Mouse (Mus musculus): Measurements from ENCODE around the gene Cyp2c70.
"Not testable (repeated sequence)": the region's sequence is repeated elsewhere in the genome, so short reads cannot be mapped to it uniquely, and the experiment has no call there.

The Cyp2c70 gene

DNA sequence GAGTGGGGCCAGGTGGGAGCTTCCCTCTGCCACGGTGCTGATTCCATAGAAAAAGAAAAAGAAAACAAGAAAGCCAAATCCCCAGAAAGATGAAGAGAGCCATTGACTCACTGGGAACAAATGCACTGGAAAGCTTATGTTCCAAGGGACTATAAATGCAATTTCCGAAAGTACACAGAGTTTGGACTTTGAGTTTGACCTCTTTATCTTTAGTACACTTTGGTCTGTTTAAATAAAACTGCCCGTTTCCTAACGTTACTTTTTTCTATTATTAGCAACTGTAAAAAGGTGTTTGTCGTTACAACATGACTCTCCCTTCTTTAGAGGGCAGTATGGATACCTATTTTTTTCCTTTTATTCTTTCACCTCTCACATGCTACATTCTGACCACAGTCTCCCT is at the start of gene Cyp2c70:
Cyp2c70 (minus strand) TSS at position 174 of the 400 bp plus-strand sequence.
- DNase-seq (ENCODE audit: low spot score) = no peak

DNA sequence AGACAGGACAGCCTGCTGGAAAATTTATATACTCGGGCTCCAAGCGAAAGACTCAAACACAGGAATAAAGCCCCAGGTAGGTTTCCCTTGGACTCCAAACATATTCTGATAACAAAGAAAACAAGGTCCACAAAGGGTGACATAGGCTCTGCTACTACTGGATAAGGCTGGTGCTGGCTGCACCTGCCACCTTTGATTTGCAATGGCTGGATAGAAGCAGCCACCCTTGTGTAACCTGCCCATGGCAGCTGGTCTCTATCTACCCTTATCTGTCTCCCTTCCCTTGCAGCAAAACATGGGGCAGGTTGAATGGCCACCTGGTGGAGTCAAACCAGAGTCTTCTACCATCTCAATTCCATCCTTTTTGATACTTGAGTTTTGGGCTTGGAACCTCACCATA is 45.4 kb upstream of the Cyp2c70 start:
- no peak for DNase-seq (ENCODE audit: low spot score)

GRCm38 (mm10) chr19:40231825-40232541 is 44.9 kb upstream of the Cyp2c70 start:
- no peak for DNase-seq (ENCODE audit: low spot score)

DNA sequence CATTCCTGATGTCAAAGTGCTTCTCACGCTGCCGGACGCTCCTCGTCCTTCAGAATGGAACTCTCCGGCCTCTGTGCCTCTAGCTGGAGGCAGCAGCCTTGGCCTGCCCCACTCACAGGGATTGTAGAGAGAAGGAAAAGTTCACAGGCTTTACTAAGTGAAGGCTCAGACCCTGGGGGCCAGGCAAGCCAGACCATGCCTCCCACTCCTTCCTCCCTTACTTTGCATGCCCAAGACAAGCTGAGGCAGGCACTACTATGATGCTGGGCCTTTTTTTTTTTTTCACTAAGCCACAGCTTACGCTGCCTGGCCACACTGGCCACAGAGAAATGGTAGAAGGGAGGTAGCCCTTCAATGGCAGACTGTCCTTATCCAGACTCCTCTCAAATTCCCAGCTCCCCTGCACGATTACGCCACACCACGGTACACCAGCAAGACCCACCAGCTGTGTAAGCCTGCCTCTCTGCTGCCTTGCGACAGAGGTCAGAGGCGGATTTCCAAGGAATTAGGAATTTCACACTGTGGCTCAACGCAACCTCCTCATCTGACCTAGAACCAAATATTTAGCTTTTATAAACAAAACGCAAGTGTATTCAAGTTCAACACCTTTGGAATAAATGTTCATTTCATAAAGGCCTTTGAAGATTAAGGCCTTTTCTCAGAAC is 44.1 kb upstream of the Cyp2c70 start:
- DNase-seq (ENCODE audit: low spot score) = no peak

GRCm38 (mm10) chr19:40226516-40227151 is 39.5 kb upstream of the Cyp2c70 start:
- DNase-seq (ENCODE audit: low spot score) = no peak

GRCm38 (mm10) chr19:40225761-40226110 is 38.6 kb upstream of the Cyp2c70 start:
- no peak for DNase-seq (ENCODE audit: low spot score)

DNA sequence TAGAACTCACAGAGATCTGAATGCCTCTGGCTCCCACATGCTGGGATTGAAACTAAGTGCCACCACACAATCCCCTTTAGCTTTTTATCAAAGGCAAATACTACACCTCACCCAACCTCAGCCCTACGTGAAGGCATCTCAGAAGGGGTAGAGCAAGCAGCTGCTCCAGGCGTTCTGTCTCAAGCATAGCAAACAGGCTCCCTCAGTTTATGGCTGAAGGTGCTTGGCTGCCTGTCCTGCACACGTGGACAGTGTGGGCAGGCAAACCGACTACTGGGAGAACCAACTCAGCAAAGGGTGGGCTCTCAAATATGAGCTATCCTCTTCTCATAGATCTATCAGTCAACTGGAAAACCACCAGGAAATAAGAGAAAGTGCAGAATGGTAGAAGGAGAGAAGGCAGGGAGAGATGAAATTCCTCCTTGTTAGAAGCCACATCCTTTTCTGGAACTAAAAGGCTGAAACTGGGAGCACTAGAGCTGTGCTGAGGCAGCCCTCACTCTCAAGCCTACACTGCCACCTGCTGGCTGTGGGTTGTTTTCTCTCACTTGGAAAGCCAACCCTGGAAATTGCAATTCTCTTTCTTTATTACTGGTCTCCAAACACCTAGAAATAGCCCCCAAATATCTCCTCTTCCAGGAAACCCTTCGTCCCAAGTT is 38.1 kb upstream of the Cyp2c70 start:
- DNase-seq (ENCODE audit: low spot score) = peak; percentile 90

GRCm38 (mm10) chr19:40222307-40222706 is 35.2 kb upstream of the Cyp2c70 start:
- not testable (repeated sequence) for DNase-seq (ENCODE audit: low spot score)

GRCm38 (mm10) chr19:40220878-40221277 is 33.7 kb upstream of the Cyp2c70 start:
- DNase-seq (ENCODE audit: low spot score) = no peak

GRCm38 (mm10) chr19:40202947-40203346 is 15.8 kb upstream of the Cyp2c70 start:
- DNase-seq (ENCODE audit: low spot score) = not testable (repeated sequence)

DNA sequence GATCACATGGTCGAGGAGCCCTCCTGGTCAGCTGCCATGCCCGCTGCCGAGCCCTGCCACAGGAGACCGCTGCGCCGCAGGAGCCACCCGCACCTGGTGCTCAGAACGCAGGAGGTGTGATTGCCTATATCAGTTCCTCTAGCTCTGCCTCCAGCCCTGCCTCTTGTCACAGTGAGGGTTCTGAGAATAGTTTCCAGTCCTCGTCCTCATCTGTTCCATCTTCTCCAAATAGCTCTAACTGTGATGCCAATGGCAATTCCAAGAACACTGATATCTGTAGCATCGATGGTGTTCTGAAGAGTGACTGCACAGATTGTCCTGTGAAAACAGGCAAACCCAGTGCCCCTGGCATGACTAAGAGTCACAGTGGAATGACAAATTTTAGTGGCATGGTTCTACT is 3.5 kb upstream of the Cyp2c70 start:
- DNase-seq (ENCODE audit: low spot score) = no peak

GRCm38 (mm10) chr19:40183600-40183999 is 3.5 kb downstream of the Cyp2c70 start:
- DNase-seq (ENCODE audit: low spot score) = no peak

DNA sequence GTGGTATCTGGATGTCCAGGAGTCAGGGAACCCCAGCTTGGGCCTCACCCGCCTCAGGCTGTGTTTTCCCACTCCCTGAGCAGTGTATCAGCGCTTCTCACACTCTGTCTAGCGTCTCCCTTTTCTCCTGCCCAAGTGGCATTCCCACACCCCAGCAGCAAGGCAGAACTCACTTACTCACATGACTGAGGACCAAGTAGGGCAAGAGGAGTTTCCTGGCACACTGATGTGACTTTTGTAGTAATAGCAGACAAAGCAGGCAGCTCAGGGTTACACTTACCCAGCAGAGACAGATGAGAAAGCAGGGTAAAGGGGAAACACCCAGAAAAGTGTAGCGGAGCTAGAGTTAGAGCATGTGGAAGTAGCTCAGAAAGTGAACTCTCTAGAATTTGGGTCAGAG is 8.8 kb downstream of the Cyp2c70 start:
- no peak for DNase-seq (ENCODE audit: low spot score)

DNA sequence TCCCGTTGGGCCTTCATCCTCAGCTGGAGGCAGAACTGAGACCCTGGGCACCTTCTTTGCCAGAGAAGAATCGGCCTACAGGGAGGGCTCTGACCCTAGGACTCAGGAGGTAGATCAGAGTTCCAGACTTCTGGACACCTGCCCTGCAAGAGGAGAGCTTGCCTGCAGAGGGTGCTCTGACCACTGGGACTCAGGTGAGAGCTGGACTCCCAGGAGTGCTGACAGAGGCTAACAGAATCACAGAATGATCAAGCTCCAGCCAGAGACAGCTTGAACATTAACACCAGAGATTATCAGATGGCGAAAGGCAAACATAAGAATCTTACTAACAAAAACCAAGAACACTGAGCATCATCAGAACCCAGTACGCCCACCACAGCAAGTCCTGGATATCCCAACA is 18.7 kb downstream of the Cyp2c70 start:
- DNase-seq (ENCODE audit: low spot score) = not testable (repeated sequence)

GRCm38 (mm10) chr19:40126996-40127395 is 60.1 kb downstream of the Cyp2c70 start:
- not testable (repeated sequence) for DNase-seq (ENCODE audit: low spot score)

DNA sequence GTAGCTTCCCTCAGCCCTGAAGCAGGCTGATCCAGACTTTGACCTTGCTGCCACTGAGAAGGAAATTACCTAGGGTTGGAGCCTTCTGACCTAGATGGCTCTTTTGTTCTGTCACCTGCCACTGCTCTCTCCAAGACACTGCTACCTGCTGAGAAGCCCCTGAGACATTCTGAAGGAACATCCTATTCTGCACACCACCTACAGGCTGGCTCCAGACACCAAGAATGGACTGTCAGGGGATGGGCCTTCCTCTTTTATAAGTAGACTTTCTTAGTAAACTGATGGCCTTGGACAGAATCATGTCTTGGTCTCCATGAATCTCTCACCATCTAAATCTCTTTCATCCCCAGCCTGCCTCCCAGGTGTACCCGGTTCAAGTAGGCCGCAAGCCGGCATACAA is 62.0 kb downstream of the Cyp2c70 start:
- DNase-seq (ENCODE audit: low spot score) = not testable (repeated sequence)

- not testable (repeated sequence) for DNase-seq (ENCODE audit: low spot score)
Measured at GRCm38 (mm10) chr19:40119624-40120023, 67.5 kb downstream of the Cyp2c70 start.

Data from testis, postnatal 10 days (tissue).